Mouse (Mus musculus): Measurements from ENCODE around the gene Lsm3.
"Not testable (repeated sequence)": the region's sequence is repeated elsewhere in the genome, so short reads cannot be mapped to it uniquely, and the experiment has no call there.

Gene Lsm3

GRCm38 (mm10) chr6:91515545-91516449, at the start of gene Lsm3, which contains the start of gene Xpc:
Lsm3 (plus strand) TSS chr6:91515928.
Xpc (minus strand) TSS chr6:91515888.
- peak; percentile 99 for DNase-seq

- no peak for DNase-seq
Measured at GRCm38 (mm10) chr6:91467106-91467505, 48.6 kb upstream of the Lsm3 start.

- no peak for DNase-seq
Measured at GRCm38 (mm10) chr6:91470712-91471111, 45.0 kb upstream of the Lsm3 start.

- DNase-seq = not testable (repeated sequence)
Measured at GRCm38 (mm10) chr6:91471427-91471826, 44.3 kb upstream of the Lsm3 start.

- DNase-seq = no peak
Measured at GRCm38 (mm10) chr6:91472319-91472718, 43.4 kb upstream of the Lsm3 start.

GRCm38 (mm10) chr6:91472868-91473804, 42.6 kb upstream of the Lsm3 start, which contains the start of the genes Chchd4 and Tmem43:
Chchd4 (minus strand) TSS chr6:91473546.
Tmem43 (plus strand) TSS chr6:91473703.
- peak; percentile 100 for DNase-seq

GRCm38 (mm10) chr6:91473805-91474440, 41.8 kb upstream of the Lsm3 start:
- DNase-seq = no peak

- DNase-seq = no peak
Measured at GRCm38 (mm10) chr6:91474441-91475190, 41.1 kb upstream of the Lsm3 start.

GRCm38 (mm10) chr6:91476541-91476940, 39.2 kb upstream of the Lsm3 start:
- DNase-seq = no peak

- DNase-seq = no peak
Measured at GRCm38 (mm10) chr6:91483371-91483770, 32.4 kb upstream of the Lsm3 start.

GRCm38 (mm10) chr6:91486736-91487453, 28.8 kb upstream of the Lsm3 start:
- DNase-seq = no peak

GRCm38 (mm10) chr6:91488496-91489212, 27.1 kb upstream of the Lsm3 start:
- DNase-seq = peak; percentile 57

- DNase-seq = no peak
Measured at GRCm38 (mm10) chr6:91489872-91490271, 25.9 kb upstream of the Lsm3 start.

- no peak for DNase-seq
Measured at GRCm38 (mm10) chr6:91491004-91491403, 24.7 kb upstream of the Lsm3 start.

- no peak for DNase-seq
Measured at GRCm38 (mm10) chr6:91493053-91493452, 22.7 kb upstream of the Lsm3 start.

GRCm38 (mm10) chr6:91494526-91494925, 21.2 kb upstream of the Lsm3 start:
- DNase-seq = no peak

GRCm38 (mm10) chr6:91503302-91503701, 12.4 kb upstream of the Lsm3 start:
- DNase-seq = no peak

- DNase-seq = no peak
Measured at GRCm38 (mm10) chr6:91506036-91506435, 9.7 kb upstream of the Lsm3 start.

- DNase-seq = no peak
Measured at GRCm38 (mm10) chr6:91508041-91508440, 7.7 kb upstream of the Lsm3 start.

GRCm38 (mm10) chr6:91509326-91509725, 6.4 kb upstream of the Lsm3 start:
- DNase-seq = peak; percentile 61

- DNase-seq = peak; percentile 33
Measured at GRCm38 (mm10) chr6:91510211-91510610, 5.5 kb upstream of the Lsm3 start.
